Mouse (Mus musculus): ENCODE measurements around the gene Glg1. TPM values are rescaled to one million over a fixed set of nuclear protein-coding genes. Genes with fewer than 3 reads are reported as not detected.
"Not testable (repeated sequence)": the region's sequence is repeated elsewhere in the genome, so short reads cannot be mapped to it uniquely, and the experiment has no call there.

Glg1 gene
- 100 to 1,000 TPM; 143 to 144 TPM for total RNA-seq (2021)
- long read RNA-seq, experiment 1, full-length matches to known transcripts: 26 of 65 reads
- long read RNA-seq, experiment 1, partial matches to known transcripts: 6 of 65 reads
- long read RNA-seq, experiment 1, other reads (novel, unspliced or antisense): 33 of 65 reads
- long read RNA-seq, experiment 2, full-length matches to known transcripts: 19 of 51 reads
- long read RNA-seq, experiment 2, partial matches to known transcripts: 7 of 51 reads
- long read RNA-seq, experiment 2, other reads (novel, unspliced or antisense): 25 of 51 reads

DNA sequence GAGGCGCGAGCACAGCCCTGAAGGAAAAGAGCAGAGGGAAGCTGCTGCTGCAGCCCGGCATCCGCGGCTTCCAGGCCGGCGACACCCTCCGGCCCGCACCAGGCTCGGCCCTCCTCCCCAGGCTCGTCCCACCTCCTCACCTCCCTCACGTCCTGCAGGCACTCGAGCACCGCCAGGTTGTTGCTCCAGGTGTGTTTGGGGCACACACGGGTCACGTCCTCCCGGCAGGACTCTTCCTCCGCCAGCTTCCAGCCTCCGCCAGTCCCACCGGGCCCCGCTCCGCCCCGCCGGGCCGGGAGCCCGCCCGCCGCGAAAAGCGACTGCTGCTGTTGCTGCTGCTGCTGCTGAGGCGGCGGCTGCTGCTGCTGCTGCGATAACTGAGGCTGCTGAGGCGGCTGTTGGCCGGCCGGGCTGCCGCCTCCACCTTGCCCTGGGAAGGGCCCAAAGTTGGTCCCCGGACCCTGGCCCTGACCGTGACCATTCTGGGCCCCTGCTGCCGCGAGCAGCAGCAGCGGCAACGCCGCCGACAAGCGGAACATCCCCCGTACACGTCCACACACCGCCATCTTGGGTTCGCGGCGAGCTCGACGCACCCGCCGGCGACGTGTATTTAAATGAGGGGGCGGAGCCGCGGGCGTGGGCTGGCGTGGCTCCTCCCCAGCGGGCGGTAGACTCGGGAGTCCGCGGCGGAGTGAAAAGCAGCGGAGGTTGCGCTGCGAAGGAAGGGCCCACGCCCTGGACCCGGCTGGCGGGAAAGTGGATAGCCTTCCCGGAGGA, at the start of gene Glg1:
Gene Glg1 (minus strand): TSS at position 586 of the 777 bp plus-strand sequence.
- intact Hi-C loops (cut with DNase I): loop anchor here (5.0 kb wide), 1 partner anchor 77 kb away; no protein-coding TSS in a partner anchor
- DNase-seq (ENCODE audit: low spot score in 2 of 2): peak; percentile 89 to 91

GRCm38 (mm10) chr8:111305031-111305730, 46.2 kb upstream of the Glg1 start:
- DNase-seq (ENCODE audit: low spot score in 2 of 2): no peak

DNA sequence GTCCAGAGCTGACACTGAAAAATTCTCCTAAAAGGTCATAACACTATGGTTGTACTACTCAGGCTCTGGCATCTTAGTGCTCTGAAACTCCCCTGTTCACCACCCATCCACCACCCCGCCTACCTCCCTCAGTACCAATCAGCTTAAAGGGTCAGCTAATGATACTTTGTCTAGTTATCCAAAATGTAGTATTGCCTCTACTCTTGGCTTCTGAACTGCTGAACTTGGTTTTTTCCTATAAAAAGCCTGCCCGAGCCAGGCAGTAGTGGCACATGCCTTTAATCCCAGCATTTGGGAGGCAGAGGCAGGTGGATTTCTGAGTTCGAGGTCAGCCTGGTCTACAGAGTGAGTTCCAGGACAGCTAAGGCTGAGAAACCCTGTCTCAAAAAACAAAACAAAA, 45.3 kb upstream of the Glg1 start:
- no peak for DNase-seq (ENCODE audit: low spot score in 2 of 2)
- intact Hi-C loops (cut with DNase I): no loop called here

More at GRCm38 (mm10) chr8:111305031-111305730, 46.2 kb upstream of the Glg1 start:
- intact Hi-C loops (cut with DNase I): no loop called here

DNA sequence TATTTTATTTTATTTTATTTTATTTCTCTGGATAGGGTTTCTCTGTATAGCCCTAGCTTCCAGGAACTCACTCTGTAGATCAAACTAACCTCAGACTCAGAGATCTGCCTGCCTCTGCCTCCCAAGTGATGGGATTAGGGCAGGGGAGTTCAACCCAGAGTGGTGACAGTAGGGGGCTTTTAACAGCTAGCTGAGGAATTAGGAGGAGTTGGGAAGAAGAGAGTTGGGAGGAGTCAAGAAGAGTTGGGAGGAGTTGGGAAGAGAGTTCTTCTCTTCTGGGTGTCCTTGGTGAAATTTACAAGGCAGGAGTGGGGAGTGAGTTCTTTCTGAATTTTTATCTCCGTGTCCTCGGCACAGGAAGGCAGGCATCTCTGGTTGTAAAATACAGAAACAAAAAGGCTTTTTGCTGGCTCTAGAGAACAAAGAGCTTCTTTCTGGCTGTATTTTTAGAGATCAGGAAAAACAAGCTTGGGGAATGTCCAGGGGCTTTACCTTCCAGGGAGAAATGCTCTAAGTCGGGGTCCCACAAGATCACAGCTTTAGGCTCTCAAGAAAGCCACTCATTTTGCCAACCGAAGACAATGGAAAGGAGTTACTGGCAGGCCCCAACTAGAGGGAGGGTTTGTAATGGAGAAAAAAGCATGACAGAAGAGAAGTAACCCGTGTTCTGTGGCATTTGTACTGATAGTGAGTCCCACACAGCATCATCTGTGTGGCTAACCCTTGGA, 44.2 kb upstream of the Glg1 start:
- DNase-seq (ENCODE audit: low spot score in 2 of 2); intact Hi-C loops (cut with DNase I): not testable (repeated sequence)

DNA sequence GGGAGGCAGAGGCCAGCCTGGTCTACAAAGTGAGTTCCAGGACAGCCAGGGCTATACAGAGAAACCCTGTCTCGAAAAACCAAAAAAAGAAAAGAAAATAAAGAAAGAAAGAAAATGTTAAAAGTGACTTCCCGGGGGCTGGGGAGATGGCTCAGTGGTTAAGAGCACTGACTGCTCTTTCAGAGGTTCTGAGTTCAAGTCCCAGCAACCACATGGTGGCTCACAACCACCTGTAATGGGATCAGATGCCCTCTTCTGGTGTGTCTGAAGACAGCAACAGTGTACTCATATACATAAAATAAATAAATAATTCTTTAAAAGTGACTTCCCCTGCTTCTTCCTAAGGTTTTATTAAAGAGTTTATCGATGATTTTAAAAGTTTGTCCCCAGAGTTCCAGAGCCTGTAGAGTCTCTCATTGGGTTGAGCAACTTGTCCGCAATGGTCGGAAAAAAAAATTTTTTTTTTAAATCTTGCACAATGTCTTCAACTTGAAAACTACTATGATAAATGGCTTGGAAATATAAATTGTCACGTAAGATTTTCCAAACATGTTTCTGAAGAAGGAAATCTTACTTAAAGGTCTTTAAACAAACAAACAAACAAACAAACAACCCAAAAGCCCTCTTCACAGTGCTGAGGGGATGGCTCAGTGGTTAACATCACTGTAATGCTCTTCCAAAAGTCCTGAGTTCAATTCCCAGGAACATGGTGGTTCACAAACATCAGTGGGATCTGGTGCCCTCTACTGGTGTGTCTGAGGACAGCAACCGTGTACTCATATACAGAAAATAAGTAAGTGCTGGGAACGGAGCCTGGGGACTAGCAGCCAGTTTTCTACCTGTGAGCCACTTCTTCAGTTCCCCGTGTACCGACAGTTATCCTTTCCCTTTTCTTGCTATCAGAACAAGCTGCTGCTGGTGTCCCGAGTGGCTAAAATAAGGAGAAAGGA, 41.9 kb upstream of the Glg1 start:
- no peak for DNase-seq (ENCODE audit: low spot score in 2 of 2)
- intact Hi-C loops (cut with DNase I): no loop called here

- intact Hi-C loops (cut with DNase I): no loop called here
- peak; percentile 99 for DNase-seq (ENCODE audit: low spot score in 2 of 2)
Observed at GRCm38 (mm10) chr8:111299821-111300568, 41.0 kb upstream of the Glg1 start, which contains the start of gene Rfwd3. Rfwd3 (minus strand) TSS chr8:111300222.

GRCm38 (mm10) chr8:111299363-111299820, 40.4 kb upstream of the Glg1 start:
- peak; percentile 15 to 28 for DNase-seq (ENCODE audit: low spot score in 2 of 2)
- intact Hi-C loops (cut with DNase I): no loop called here

DNA sequence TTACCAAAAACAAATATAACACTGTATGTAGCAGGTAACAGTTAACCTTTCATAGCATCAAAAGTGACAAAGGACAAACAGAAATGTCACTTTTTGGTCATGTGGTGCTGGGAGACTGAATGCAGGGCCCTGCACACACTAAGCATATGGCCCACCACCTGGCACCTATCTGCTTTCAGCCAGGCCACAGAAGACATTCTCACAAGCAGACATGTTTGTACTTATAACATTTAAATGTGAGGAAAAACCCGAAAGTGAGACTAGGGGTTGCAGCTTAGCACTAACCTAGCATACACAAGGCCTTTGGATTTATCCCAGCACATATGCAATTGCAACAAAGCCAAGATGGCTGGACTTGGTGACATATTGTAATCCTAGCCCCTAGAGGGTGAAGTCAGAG, 39.0 kb upstream of the Glg1 start:
- intact Hi-C loops (cut with DNase I): no loop called here
- DNase-seq (ENCODE audit: low spot score in 2 of 2): no peak

DNA sequence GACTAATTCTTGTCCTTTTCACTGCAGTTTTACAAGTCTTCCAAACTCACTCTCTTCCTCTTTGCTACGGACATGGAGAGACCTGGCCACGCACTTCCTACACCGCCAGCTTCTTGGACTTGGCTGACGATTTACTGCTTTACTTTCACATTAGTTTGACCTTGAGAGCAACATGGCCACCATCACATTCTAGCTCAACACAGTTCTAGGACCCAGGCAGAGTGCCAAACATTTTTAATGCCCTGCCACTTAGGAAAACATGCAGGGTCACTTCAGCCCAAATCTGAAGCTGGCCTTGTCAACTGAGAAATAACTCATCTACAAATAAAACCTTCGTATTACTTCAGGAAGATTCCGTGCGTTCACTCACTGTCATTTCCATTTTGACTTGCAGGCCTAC, 32.7 kb upstream of the Glg1 start:
- intact Hi-C loops (cut with DNase I): no loop called here
- no peak for DNase-seq (ENCODE audit: low spot score in 2 of 2)

GRCm38 (mm10) chr8:111290586-111290985, 31.6 kb upstream of the Glg1 start:
- no peak for DNase-seq (ENCODE audit: low spot score in 2 of 2)
- intact Hi-C loops (cut with DNase I): no loop called here

DNA sequence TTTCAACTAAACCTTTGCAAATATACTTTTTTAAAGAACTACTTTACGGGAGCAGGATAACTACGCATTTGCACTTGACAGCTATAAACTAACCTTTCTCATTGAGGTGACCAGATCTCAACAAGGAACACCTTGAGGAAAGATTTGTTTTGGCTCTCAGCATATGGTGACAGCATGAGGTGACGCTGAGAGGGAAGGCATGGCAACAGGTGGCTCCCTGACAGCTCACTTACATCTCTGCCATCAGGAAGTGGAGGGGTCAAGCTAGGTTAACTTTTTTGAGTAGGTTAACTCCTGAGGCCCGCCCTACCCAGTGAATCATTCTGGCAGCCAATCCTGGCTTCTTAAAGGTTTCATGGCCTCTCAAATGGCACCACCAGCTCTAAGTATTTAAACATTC, 26.6 kb upstream of the Glg1 start:
- no peak for DNase-seq (ENCODE audit: low spot score in 2 of 2)
- intact Hi-C loops (cut with DNase I): no loop called here

DNA sequence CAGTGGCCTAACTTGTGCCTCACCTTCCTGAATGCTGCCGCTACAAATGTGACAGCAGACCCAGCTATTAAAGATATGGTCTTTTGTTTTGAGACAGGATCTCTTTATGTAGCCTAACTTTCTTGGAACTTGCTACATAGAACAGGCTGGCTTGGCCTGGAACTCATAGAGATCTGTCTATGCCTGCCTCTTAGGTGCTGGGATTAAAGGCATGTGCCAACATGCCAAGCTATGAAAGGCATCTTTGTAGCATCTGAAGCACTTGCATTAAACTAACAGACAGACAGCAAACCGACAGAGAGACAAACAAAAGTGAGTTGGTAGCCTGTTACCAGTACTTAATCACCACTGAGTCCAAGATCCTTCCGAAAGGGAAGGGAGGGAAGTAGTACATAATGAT, 23.1 kb upstream of the Glg1 start:
- intact Hi-C loops (cut with DNase I): no loop called here
- no peak for DNase-seq (ENCODE audit: low spot score in 2 of 2)

DNA sequence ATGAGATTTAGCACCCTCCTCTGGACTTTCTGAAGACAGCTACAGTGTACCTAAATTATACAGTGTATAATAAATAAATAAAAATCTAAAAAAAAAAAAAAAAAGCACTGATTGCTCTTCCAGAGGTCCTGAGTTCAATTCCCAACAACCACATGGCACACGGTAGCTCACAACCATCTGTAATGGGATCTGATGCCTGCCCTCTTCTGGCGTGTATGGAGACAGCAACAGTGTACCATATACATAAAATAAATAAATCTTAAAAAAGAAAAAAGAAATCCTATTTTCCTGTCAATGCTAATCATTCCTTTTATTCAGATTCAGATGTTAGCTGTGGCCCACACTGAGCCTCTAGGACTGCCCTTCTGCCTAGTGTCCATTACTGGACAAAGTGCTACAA, 9.3 kb upstream of the Glg1 start:
- no peak for DNase-seq (ENCODE audit: low spot score in 2 of 2)
- intact Hi-C loops (cut with DNase I): no loop called here

DNA sequence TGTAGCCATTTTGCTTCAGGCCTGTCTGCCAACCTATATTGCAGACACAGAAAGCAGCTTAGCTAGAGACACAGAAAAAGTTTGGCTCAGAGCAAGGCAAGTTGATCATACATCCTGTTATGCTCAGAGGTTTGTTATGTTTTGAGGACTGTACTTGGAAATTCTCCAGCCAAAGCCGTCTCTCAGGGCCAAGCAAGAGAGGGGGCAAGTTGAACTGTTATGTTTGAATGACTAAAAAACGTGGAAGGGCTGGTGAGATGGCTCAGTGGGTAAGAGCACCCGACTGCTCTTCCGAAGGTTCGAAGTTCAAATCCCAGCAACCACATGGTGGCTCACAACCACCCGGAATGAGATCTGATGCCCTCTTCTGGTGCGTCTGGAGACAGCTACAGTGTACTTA, 7.1 kb upstream of the Glg1 start:
- DNase-seq (ENCODE audit: low spot score in 2 of 2); intact Hi-C loops (cut with DNase I): not testable (repeated sequence)

DNA sequence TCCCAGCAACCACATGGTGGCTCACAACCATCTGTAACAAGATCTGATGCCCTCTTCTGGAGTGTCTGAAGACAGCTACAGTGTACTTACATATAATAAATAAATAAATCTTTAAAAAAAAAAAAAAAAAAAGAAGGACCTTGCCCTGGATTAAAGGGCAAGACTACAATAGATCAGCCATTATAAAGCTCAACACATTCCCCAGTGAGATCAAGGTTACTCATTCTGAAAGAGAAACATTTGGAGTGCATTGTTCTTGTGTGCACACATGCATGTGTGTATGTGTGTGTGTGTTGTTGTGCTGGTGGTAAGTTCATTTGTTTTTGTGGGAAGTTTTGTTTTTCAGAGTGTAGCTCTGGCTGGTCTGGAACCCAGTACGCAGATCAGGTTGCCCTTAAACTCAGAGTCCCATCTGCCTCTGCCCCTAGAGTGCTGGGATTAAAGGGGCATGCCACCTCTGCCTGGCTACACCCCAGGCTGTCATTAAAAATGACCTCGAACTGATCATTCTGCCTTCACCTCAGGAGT, 5.7 kb upstream of the Glg1 start:
- intact Hi-C loops (cut with DNase I): no loop called here

GRCm38 (mm10) chr8:111261981-111262381, 3.0 kb upstream of the Glg1 start:
- no peak for DNase-seq (ENCODE audit: low spot score in 2 of 2)
- intact Hi-C loops (cut with DNase I): no loop called here

More for the DNA sequence above, 5.7 kb upstream of the Glg1 start:
- DNase-seq (ENCODE audit: low spot score in 2 of 2): no peak

GRCm38 (mm10) chr8:111260251-111260650, 1.2 kb upstream of the Glg1 start:
- DNase-seq (ENCODE audit: low spot score in 2 of 2): no peak
- intact Hi-C loops (cut with DNase I): no loop called here

GRCm38 (mm10) chr8:111259408-111259741, 359 bp upstream of the Glg1 start:
- DNase-seq (ENCODE audit: low spot score in 2 of 2): no peak
- intact Hi-C loops (cut with DNase I): loop anchor here (5.0 kb wide), 1 partner anchor 77 kb away; no protein-coding TSS in a partner anchor

Measured in left cerebral cortex, postnatal 14 days (tissue).